Mouse (Mus musculus): Measurements from ENCODE around the gene Sptlc2. TPM values are rescaled to one million over a fixed set of nuclear protein-coding genes. Genes with fewer than 3 reads are reported as not detected.

The Sptlc2 gene
- total and polyA plus RNA-seq, 2 experiments = 6.5 to 14.4 TPM

- DNase-seq (ENCODE audit: extremely low read depth, low read depth, low spot score) = peak; percentile 36
- Histone ChIP-seq H3K27me3 (ENCODE audit: control insufficient read depth, insufficient read depth, low read length) (no peaks in the 10 kb centered on the region), H3K4me1 (ENCODE audit: control insufficient read depth, insufficient read depth, low read length) (peaks cover 8% of the 10 kb centered on the region; the same call in 1 of the 2 replicates), H3K9ac (ENCODE audit: low read depth, low read length) (no peak overlapping the region), H3K36me3 (ENCODE audit: control insufficient read depth, insufficient read depth, low read length) (peaks cover 38% of the 10 kb centered on the region), H3K79me2 (ENCODE audit: control insufficient read depth, insufficient read depth, low read length) (no peaks in the 10 kb centered on the region; the same call in 1 of the 2 replicates), H3K27ac (replicated peaks; ENCODE audit: insufficient read depth, low read depth, low read length) (no peak overlapping the region), H3K4me3 (ENCODE audit: insufficient read depth, low read depth, low read length) (no peak overlapping the region; the same call in 1 of the 2 replicates)
- TF ChIP-seq CTCF (IDR thresholded peaks at IDR 0.05; ENCODE audit: low read depth, low read length) (peak; percentile 27; the same call in 1 of the 2 replicates), POLR2A (IDR thresholded peaks at IDR 0.05; ENCODE audit: extremely low read depth, insufficient read depth, low read length) (no peak)
- WGBS = 9% methylated on average over 4 of the region's 4 CpGs
Measured at GRCm38 (mm10) chr12:87267682-87268081, 120.5 kb downstream of the Sptlc2 start.

GRCm38 (mm10) chr12:87266827-87267603, 121.1 kb downstream of the Sptlc2 start:
- under 1% methylated on average over 31 of the region's 31 CpGs for WGBS
- Histone ChIP-seq H3K4me1 (ENCODE audit: control insufficient read depth, insufficient read depth, low read length) (peaks cover 8% of the 10 kb centered on the region; the same call in 1 of the 2 replicates), H3K4me3 (ENCODE audit: insufficient read depth, low read depth, low read length) (peak overlapping the region; percentile 89), H3K27me3 (ENCODE audit: control insufficient read depth, insufficient read depth, low read length) (no peaks in the 10 kb centered on the region), H3K9ac (ENCODE audit: low read depth, low read length) (peak overlapping the region; percentile 94), H3K27ac (replicated peaks; ENCODE audit: insufficient read depth, low read depth, low read length) (peak overlapping the region; percentile 84), H3K36me3 (ENCODE audit: control insufficient read depth, insufficient read depth, low read length) (peaks cover 31% of the 10 kb centered on the region), H3K79me2 (ENCODE audit: control insufficient read depth, insufficient read depth, low read length) (no peaks in the 10 kb centered on the region; the same call in 1 of the 2 replicates)
- no peak for DNase-seq (ENCODE audit: extremely low read depth, low read depth, low spot score)
- TF ChIP-seq POLR2A (IDR thresholded peaks at IDR 0.05; ENCODE audit: extremely low read depth, insufficient read depth, low read length) (no peak), CTCF (IDR thresholded peaks at IDR 0.05; ENCODE audit: low read depth, low read length) (no peak)

GRCm38 (mm10) chr12:87266108-87266826, 121.9 kb downstream of the Sptlc2 start, which contains the start of the genes Vipas39 and Ahsa1:
TSS of gene Vipas39 (minus strand) at chr12:87266256.
TSS of gene Ahsa1 (plus strand) at chr12:87266479.
- Histone ChIP-seq H3K27me3 (ENCODE audit: control insufficient read depth, insufficient read depth, low read length) (no peaks in the 10 kb centered on the region), H3K9ac (ENCODE audit: low read depth, low read length) (peak within 1 kb of the TSS; percentile 94), H3K79me2 (ENCODE audit: control insufficient read depth, insufficient read depth, low read length) (no peaks in the 10 kb centered on the region; the same call in 1 of the 2 replicates), H3K4me3 (ENCODE audit: insufficient read depth, low read depth, low read length) (peak within 1 kb of the TSS; percentile 89), H3K27ac (replicated peaks; ENCODE audit: insufficient read depth, low read depth, low read length) (peak within 1 kb of the TSS; percentile 86), H3K36me3 (ENCODE audit: control insufficient read depth, insufficient read depth, low read length) (peaks cover 30% of the 10 kb centered on the region), H3K4me1 (ENCODE audit: control insufficient read depth, insufficient read depth, low read length) (peaks cover 8% of the 10 kb centered on the region; the same call in 1 of the 2 replicates)
- peak; percentile 97 for DNase-seq (ENCODE audit: extremely low read depth, low read depth, low spot score)
- under 1% methylated on average over 31 of the region's 31 CpGs for WGBS
- TF ChIP-seq POLR2A (IDR thresholded peaks at IDR 0.05; ENCODE audit: extremely low read depth, insufficient read depth, low read length) (peak; percentile 89), CTCF (IDR thresholded peaks at IDR 0.05; ENCODE audit: low read depth, low read length) (peak; percentile 29; the same call in 1 of the 2 replicates)

GRCm38 (mm10) chr12:87265444-87265843, 122.7 kb downstream of the Sptlc2 start:
- TF ChIP-seq POLR2A (IDR thresholded peaks at IDR 0.05; ENCODE audit: extremely low read depth, insufficient read depth, low read length) (no peak), CTCF (IDR thresholded peaks at IDR 0.05; ENCODE audit: low read depth, low read length) (no peak)
- Histone ChIP-seq H3K27me3 (ENCODE audit: control insufficient read depth, insufficient read depth, low read length) (no peaks in the 10 kb centered on the region), H3K4me3 (ENCODE audit: insufficient read depth, low read depth, low read length) (peak overlapping the region; percentile 82), H3K36me3 (ENCODE audit: control insufficient read depth, insufficient read depth, low read length) (peaks cover 28% of the 10 kb centered on the region), H3K9ac (ENCODE audit: low read depth, low read length) (peak overlapping the region; percentile 86), H3K27ac (replicated peaks; ENCODE audit: insufficient read depth, low read depth, low read length) (no peak overlapping the region; the same call in 1 of the 2 replicates), H3K4me1 (ENCODE audit: control insufficient read depth, insufficient read depth, low read length) (peaks cover 8% of the 10 kb centered on the region; the same call in 1 of the 2 replicates), H3K79me2 (ENCODE audit: control insufficient read depth, insufficient read depth, low read length) (no peaks in the 10 kb centered on the region; the same call in 1 of the 2 replicates)
- 13% methylated on average over 11 of the region's 11 CpGs for WGBS
- DNase-seq (ENCODE audit: extremely low read depth, low read depth, low spot score) = no peak

- peaks cover 45% of the 10 kb centered on the region for H3K36me3 ChIP-seq (ENCODE audit: control insufficient read depth, insufficient read depth, low read length)
Measured at GRCm38 (mm10) chr12:87260562-87260961, 127.6 kb downstream of the Sptlc2 start.

More at GRCm38 (mm10) chr12:87260562-87260961, 127.6 kb downstream of the Sptlc2 start:
- Histone ChIP-seq H3K27ac (replicated peaks; ENCODE audit: insufficient read depth, low read depth, low read length) (no peak overlapping the region), H3K9ac (ENCODE audit: low read depth, low read length) (no peak overlapping the region), H3K79me2 (ENCODE audit: control insufficient read depth, insufficient read depth, low read length) (no peaks in the 10 kb centered on the region), H3K4me1 (ENCODE audit: control insufficient read depth, insufficient read depth, low read length) (no peaks in the 10 kb centered on the region), H3K27me3 (ENCODE audit: control insufficient read depth, insufficient read depth, low read length) (no peaks in the 10 kb centered on the region), H3K4me3 (ENCODE audit: insufficient read depth, low read depth, low read length) (no peak overlapping the region)
- DNase-seq (ENCODE audit: extremely low read depth, low read depth, low spot score) = no peak
- TF ChIP-seq CTCF (IDR thresholded peaks at IDR 0.05; ENCODE audit: low read depth, low read length) (no peak), POLR2A (IDR thresholded peaks at IDR 0.05; ENCODE audit: extremely low read depth, insufficient read depth, low read length) (no peak)
- WGBS = 94% methylated on average over 8 of the region's 8 CpGs

All from liver, adult 2 months (tissue).